Mouse (Mus musculus): ENCODE data around the gene Dhx9.
"Not testable (repeated sequence)": the region's sequence is repeated elsewhere in the genome, so short reads cannot be mapped to it uniquely, and the experiment has no call there.

The Dhx9 gene

GRCm38 (mm10) chr1:153487500-153487879, at the start of gene Dhx9:
Gene Dhx9, minus strand, starts transcription at chr1:153487660.
- DNase-seq: peak; percentile 99 to 100

- DNase-seq: peak; percentile 35 to 36
These were observed 48.2 kb upstream of the Dhx9 start for GRCm38 (mm10) chr1:153535611-153536010.

GRCm38 (mm10) chr1:153532896-153533295, 45.4 kb upstream of the Dhx9 start:
- not testable (repeated sequence) for DNase-seq

- DNase-seq: peak; percentile 21 to 26
These were observed 44.9 kb upstream of the Dhx9 start for GRCm38 (mm10) chr1:153532234-153532841.

DNA sequence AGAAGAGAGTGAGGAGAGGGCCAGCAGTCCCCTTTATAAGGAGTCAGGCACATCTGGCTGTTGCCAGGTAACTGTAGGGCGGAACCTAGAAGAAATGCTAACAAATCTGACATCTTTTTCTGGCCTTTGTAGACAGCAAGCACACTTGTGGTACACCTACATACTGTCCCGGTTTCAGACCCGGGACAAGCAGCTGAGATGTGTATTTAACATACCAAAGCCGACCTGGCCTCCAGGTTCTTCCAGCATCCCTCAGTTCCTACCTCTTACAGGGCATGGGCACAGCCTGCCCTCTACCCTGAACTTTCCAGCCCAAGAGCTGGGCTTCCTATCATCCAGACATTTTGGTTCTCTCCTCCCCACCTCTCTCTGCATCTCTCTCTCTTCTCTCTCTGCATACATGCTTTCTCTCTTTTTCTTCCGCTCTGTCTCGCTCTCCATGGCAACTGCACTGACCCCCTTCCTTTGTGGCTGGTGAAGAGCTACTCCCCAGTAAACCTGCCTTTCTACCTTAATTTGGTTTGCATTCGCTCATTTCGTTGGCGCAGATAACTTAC, 44.3 kb upstream of the Dhx9 start:
- DNase-seq: no peak

DNA sequence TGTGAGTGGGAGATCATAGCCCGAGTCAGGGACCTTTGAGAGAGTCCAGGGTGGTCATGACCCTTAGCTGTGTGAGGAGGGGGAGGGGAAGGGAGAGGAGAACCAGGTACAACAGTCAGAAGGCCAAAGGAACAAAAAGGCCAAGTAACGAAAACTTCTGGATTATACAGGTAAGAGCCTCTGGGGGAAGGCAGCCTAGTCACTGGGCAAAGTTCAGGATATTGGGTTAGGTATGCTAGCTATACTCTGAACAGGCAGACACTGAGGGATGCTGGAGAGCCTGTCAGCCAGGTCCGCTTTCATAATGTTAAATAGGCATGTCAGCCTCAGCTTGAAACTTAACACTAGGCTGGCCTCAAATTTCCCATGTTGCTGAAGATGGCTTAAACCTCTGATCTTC, 34.7 kb upstream of the Dhx9 start:
- DNase-seq: no peak

GRCm38 (mm10) chr1:153515368-153515767, 27.9 kb upstream of the Dhx9 start:
- no peak for DNase-seq

DNA sequence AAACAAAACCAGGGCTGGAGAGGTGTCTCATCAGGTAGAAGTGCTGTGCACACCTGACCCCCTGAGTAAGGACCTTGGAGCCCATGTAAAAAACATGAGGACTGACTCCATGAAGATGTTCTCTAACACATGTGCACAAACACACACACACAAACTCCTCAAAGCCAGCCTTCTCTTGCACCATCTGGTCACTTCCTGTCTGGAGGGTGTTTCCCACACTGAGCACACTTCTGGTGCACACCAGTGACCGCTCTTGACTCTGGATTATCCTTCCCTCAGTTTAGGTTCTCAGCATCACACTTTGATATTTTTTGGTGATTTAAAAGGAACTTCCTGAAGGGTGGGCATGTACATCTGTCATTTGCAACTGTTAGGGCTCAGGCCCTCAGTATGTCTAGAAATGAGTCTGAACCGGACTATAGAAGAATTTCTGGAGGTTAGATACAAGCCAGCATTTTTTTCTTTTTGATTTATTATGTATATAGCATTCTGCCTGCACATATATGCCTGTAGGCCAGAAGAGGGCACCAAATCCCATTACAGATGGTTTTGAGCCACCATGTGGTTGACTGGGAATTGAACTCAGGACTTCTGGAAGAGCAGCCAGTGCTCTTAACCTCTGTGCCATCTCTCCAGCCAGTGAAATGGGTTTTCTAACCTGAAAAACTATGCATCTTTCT, 23.0 kb upstream of the Dhx9 start:
- no peak for DNase-seq

- DNase-seq: not testable (repeated sequence)
These were observed 22.1 kb upstream of the Dhx9 start for GRCm38 (mm10) chr1:153509569-153509968.

DNA sequence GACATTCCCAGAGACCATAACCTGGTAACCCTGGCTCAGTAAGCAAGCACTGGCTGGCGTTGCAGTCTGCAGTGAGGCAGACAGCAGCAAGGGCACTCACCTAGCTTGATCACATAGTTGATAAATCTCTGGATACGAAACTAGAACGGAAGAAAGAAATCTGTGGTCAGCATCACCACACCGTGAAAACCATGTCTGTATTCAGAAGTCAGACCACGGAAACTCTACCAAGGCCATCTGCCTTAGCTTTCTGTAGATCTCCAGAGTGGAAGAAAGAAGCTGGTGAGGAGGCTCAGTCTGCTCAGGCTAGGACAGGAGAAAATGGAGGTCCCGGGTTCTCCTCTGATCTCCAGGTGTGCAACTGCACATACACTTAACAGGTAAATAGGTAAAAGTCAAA, 21.6 kb upstream of the Dhx9 start:
- DNase-seq: no peak

- DNase-seq: no peak
These were observed 18.8 kb upstream of the Dhx9 start for GRCm38 (mm10) chr1:153506266-153506665.

- DNase-seq: peak; percentile 29 to 41
These were observed 14.3 kb upstream of the Dhx9 start for GRCm38 (mm10) chr1:153501644-153502321.

DNA sequence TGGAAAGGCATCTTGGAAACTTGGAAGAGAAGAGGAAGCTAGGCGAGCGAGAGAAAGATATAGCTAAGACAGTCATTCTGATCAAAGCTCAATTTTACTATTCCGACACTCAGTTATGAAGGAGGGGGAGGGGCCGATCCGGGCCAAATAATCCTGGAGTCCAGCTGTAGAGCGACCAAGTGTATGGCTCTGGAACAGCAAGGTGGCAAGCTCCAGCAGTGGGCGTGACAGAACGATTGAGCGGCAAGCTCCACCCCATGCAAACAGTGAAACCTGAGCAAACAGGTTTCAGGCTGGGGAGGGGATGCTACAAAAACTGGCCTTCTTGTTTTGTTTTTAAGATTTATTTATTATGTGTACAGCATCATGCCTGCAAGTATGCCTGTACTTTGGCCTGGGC, 12.6 kb upstream of the Dhx9 start:
- no peak for DNase-seq

GRCm38 (mm10) chr1:153496030-153496429, 8.6 kb upstream of the Dhx9 start:
- DNase-seq: no peak

- DNase-seq: no peak
These were observed 6.5 kb upstream of the Dhx9 start for GRCm38 (mm10) chr1:153493931-153494330.

- DNase-seq: no peak
These were observed 5.9 kb upstream of the Dhx9 start for GRCm38 (mm10) chr1:153493338-153493737.

DNA sequence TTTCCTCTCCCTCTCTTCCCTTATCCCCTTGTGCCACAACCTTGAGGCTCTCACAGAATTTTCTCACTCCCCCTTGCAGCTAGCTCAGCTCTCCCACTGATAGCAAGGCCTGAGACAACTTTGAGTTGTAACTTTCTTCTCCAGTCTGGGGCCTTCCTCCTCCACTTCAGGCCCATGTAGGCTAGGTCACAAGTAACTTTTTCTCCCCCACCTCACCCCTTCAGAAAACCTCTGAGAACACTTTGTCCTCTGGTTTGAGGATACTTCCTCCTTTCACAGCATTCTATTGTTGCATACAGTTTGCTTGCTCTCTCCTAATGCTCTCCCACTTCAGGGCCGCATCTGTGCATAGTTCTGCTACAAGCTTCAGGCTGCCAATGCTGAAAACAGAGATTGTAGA, 4.4 kb upstream of the Dhx9 start:
- no peak for DNase-seq

DNA sequence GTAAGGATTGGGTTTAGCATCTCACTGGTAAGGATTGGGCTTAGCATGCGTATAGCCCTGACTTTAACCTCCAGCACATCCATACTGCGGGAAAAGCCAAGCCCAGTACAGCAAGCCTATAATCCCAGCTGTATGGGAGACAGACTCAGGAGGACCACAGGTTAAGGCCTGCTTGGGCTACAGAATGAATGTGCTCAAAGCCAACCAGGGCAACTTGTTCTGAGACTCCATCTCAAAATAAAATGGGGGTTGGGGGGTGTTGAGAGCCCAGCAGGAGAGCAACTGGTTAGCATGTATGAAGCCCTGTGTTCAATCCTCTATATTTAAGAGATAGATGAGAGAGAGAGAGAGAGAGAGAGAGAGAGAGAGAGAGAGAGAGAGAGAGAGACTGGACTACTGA, 3.9 kb upstream of the Dhx9 start:
- DNase-seq: no peak

DNA sequence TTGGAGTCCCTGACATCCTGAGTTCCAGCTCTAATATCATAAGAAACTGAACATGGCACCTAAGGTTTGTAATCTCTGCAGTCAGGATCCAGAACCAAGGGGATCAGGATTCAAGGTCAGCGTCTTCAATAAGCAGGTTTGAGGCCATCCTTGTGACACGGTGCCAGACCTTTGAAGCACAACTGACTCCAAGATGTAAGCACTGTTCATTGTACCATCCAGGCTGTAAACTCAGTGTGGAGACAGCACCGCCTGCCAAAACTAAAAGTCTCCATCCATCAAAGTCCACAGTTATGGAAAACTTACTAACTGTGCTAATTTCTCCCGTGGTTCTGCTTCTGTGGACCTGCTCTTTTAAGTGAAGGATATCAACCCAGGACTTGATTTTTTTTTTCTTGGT, 2.5 kb upstream of the Dhx9 start:
- DNase-seq: no peak

DNA sequence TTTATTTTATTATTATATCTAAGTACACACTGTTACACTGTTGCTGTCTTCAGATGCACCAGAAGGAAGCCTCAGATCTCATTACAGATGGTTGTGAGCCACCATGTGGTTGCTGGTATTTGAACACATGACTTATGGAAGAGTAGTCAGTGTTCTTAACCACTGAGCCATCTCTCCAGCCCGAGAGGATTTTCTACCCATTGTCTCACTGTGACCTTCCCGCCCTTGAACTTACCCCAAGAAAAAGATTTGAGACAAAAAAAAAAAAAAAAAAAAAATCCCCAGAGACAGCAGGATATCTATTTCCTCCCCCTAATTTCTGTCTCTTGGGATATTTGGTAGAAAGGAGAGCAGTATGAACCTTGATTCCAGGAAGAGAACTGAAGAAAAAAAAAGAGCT, 2.1 kb upstream of the Dhx9 start:
- DNase-seq: no peak

GRCm38 (mm10) chr1:153489132-153489531, 1.7 kb upstream of the Dhx9 start:
- peak; percentile 49 to 64 for DNase-seq

GRCm38 (mm10) chr1:153486767-153487499, 527 bp downstream of the Dhx9 start:
- peak; percentile 60 to 68 for DNase-seq

DNA sequence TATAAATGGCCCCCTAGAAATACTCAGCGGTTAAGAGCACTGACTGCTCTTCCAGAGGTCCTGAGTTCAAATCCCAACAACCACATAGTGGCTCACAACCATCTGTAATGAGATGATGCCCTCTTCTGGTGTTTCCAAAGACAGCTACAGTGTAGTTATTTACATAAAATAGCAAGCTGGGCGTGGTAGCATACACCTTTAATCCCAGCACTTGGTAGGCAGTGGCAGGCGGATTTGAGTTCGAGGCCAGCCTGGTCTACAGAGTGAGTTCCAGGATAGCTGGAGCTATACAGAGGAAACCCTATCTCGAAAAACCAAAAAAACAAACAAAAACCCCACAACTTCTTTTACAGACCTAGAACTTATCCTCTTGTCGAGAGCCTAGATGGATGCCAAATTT, 1.3 kb downstream of the Dhx9 start:
- not testable (repeated sequence) for DNase-seq
